Mouse (Mus musculus) adrenal gland, adult 2 months (tissue): ENCODE measurements around the gene Olfr1080. TPM values are rescaled to one million over a fixed set of nuclear protein-coding genes. Genes with fewer than 3 reads are reported as not detected.
"Not testable (repeated sequence)": the region's sequence is repeated elsewhere in the genome, so short reads cannot be mapped to it uniquely, and the experiment has no call there.

Experiments used
- DNase-seq: peaks from one replicate; pipeline ENCODE4 v3.0.0; 2021
- long read RNA-seq: library from polyadenylated mRNA; stranded (forward); transcript quantifications from one replicate; pipeline ENCODE4 v2.0.0, GENCODE M21; 2021
- polyA plus RNA-seq: library from polyadenylated mRNA; depleted of rRNA; stranded (reverse); fragments of >200 nt; gene quantifications from 2 replicates; pipeline ENCODE4 v1.2.3, GENCODE M21; 2012; rRNA removed
- total RNA-seq, 2 experiments: library from RNA; stranded (reverse); gene quantifications; 2 replicates each; pipeline ENCODE4 v1.2.3; 2021

Olfr1080 gene
- not detected for total RNA-seq
- polyA plus RNA-seq: not detected in 2 replicates
- long read RNA-seq: 0 reads

DNA sequence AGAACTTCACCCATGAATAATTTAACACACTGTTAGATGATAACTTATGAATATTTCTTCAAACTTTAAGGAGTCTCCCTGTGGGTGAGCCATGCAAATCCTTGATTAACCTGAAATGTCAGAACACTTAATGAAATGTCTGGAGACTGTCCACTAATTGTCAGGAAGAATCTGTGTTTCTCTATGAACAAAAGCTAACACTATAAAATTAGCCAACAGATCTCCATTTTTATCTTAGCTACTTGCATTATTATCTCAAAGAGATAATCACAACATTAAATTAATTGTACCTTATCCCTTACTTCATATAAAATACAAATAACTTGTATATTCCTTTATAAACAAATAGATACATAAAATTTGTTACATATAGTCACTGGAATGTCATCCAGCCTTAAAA lies at the start of gene Olfr1080:
Olfr1080 (minus strand) TSS at position 101 of the 400 bp plus-strand sequence.
- not testable (repeated sequence) for DNase-seq

- not testable (repeated sequence) for DNase-seq
These were observed 40.8 kb upstream of the Olfr1080 start, which contains the start of gene Olfr1082 for GRCm38 (mm10) chr2:86598866-86599265. Gene Olfr1082 (minus strand): TSS chr2:86598966.

- DNase-seq: no peak
These were observed 15.7 kb downstream of the Olfr1080 start, which contains the start of gene Olfr1079 for GRCm38 (mm10) chr2:86542380-86542779. Gene Olfr1079 (minus strand): TSS chr2:86542480.

- no peak for DNase-seq
These were observed 27.0 kb downstream of the Olfr1080 start for GRCm38 (mm10) chr2:86530991-86531390.

DNA sequence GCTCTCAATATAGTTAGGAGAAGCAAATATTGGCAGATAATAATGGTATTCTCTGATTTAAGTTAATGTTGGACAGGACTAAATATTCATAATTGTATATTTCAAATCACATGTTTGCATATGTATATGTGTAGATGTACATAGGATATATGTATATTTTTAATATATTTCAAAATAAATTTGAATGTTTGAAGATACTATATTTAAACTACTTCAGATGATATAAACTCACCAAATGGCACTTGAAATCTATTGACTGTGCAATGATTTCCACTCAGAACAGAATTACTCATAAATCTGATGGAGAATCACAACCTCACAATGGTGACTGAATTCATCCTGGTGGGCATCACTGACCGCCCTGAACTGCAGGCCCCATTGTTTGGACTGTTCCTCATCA lies 49.9 kb downstream of the Olfr1080 start, which contains the start of gene Olfr1076:
Olfr1076 (plus strand) TSS at position 301 of the 400 bp plus-strand sequence.
- DNase-seq: no peak

Other genes with a start within 250 kb of the Olfr1080 start
- not detected for gene Olfr1053, start 243.0 kb downstream of the Olfr1080 start, total RNA-seq
- not detected in 2 replicates for gene Olfr1053, start 243.0 kb downstream of the Olfr1080 start, polyA plus RNA-seq
- gene Olfr1054, start 222.8 kb downstream of the Olfr1080 start, total RNA-seq: not detected
- gene Olfr1054, start 222.8 kb downstream of the Olfr1080 start, polyA plus RNA-seq: not detected in 2 replicates
- not detected for gene Olfr1055, start 208.0 kb downstream of the Olfr1080 start, total RNA-seq
- gene Olfr1055, start 208.0 kb downstream of the Olfr1080 start, polyA plus RNA-seq: not detected in 2 replicates
- gene Olfr1056, start 195.8 kb downstream of the Olfr1080 start, total RNA-seq: not detected
- gene Olfr1056, start 195.8 kb downstream of the Olfr1080 start, polyA plus RNA-seq: not detected in 2 replicates
- gene Olfr1057, start 179.8 kb downstream of the Olfr1080 start, total RNA-seq: not detected
- not detected in 2 replicates for gene Olfr1057, start 179.8 kb downstream of the Olfr1080 start, polyA plus RNA-seq
- not detected for gene Olfr1058, start 169.7 kb downstream of the Olfr1080 start, total RNA-seq
- gene Olfr1058, start 169.7 kb downstream of the Olfr1080 start, polyA plus RNA-seq: not detected in 2 replicates
- gene Olfr1061, start 144.2 kb downstream of the Olfr1080 start, total RNA-seq: not detected
- not detected in 2 replicates for gene Olfr1061, start 144.2 kb downstream of the Olfr1080 start, polyA plus RNA-seq
- not detected for gene Olfr1062, start 131.5 kb downstream of the Olfr1080 start, total RNA-seq
- gene Olfr1062, start 131.5 kb downstream of the Olfr1080 start, polyA plus RNA-seq: not detected in 2 replicates
- not detected for gene Olfr1065, start 107.6 kb downstream of the Olfr1080 start, total RNA-seq
- not detected in 2 replicates for gene Olfr1065, start 107.6 kb downstream of the Olfr1080 start, polyA plus RNA-seq
- gene Olfr1066, start 102.0 kb downstream of the Olfr1080 start, total RNA-seq: not detected
- gene Olfr1066, start 102.0 kb downstream of the Olfr1080 start, polyA plus RNA-seq: not detected in 2 replicates
- not detected for gene Olfr228, start 70.8 kb downstream of the Olfr1080 start, total RNA-seq
- not detected in 2 replicates for gene Olfr228, start 70.8 kb downstream of the Olfr1080 start, polyA plus RNA-seq
- not detected for gene Olfr1076, start 49.8 kb downstream of the Olfr1080 start, total RNA-seq
- gene Olfr1076, start 49.8 kb downstream of the Olfr1080 start, polyA plus RNA-seq: not detected in 2 replicates
- not detected for gene Olfr1079, start 15.8 kb downstream of the Olfr1080 start, total RNA-seq
- not detected in 2 replicates for gene Olfr1079, start 15.8 kb downstream of the Olfr1080 start, polyA plus RNA-seq
- not detected for gene Olfr1082, start 40.7 kb upstream of the Olfr1080 start, total RNA-seq
- not detected in 2 replicates for gene Olfr1082, start 40.7 kb upstream of the Olfr1080 start, polyA plus RNA-seq
- gene Olfr1084, start 81.5 kb upstream of the Olfr1080 start, total RNA-seq: not detected
- not detected in 2 replicates for gene Olfr1084, start 81.5 kb upstream of the Olfr1080 start, polyA plus RNA-seq
- gene Olfr1085, start 103.8 kb upstream of the Olfr1080 start, total RNA-seq: not detected
- gene Olfr1085, start 103.8 kb upstream of the Olfr1080 start, polyA plus RNA-seq: not detected in 2 replicates
- not detected for gene Olfr1086, start 121.9 kb upstream of the Olfr1080 start, total RNA-seq
- gene Olfr1086, start 121.9 kb upstream of the Olfr1080 start, polyA plus RNA-seq: not detected in 2 replicates
- gene Olfr1087, start 140.2 kb upstream of the Olfr1080 start, total RNA-seq: not detected
- not detected in 2 replicates for gene Olfr1087, start 140.2 kb upstream of the Olfr1080 start, polyA plus RNA-seq
- gene Olfr1089, start 175.5 kb upstream of the Olfr1080 start, total RNA-seq: not detected
- not detected in 2 replicates for gene Olfr1089, start 175.5 kb upstream of the Olfr1080 start, polyA plus RNA-seq
- not detected for gene Olfr1090, start 200.8 kb upstream of the Olfr1080 start, total RNA-seq
- not detected in 2 replicates for gene Olfr1090, start 200.8 kb upstream of the Olfr1080 start, polyA plus RNA-seq
- not detected for gene Olfr1093, start 224.2 kb upstream of the Olfr1080 start, total RNA-seq
- not detected in 2 replicates for gene Olfr1093, start 224.2 kb upstream of the Olfr1080 start, polyA plus RNA-seq